Mouse (Mus musculus) spleen, adult 18-20 months (tissue): Measurements from ENCODE around the gene Spata31d1b.
"Not testable (repeated sequence)": the region's sequence is repeated elsewhere in the genome, so short reads cannot be mapped to it uniquely, and the experiment has no call there.

ENCODE experiments used
- DNase-seq, 2 experiments: peaks; one replicate each; pipeline ENCODE4 v3.0.0; 2022; ENCODE audit warnings: mixed read lengths in 2 of 2

Spata31d1b gene

GRCm38 (mm10) chr13:59711984-59712383 is at the start of gene Spata31d1b:
Gene Spata31d1b, plus strand, starts transcription at chr13:59712284.
- not testable (repeated sequence) for DNase-seq

GRCm38 (mm10) chr13:59663939-59664712 is 48.0 kb upstream of the Spata31d1b start:
- DNase-seq = no peak

GRCm38 (mm10) chr13:59667763-59668162 is 44.3 kb upstream of the Spata31d1b start:
- DNase-seq = no peak

- peak; percentile 51 to 55 for DNase-seq
These were observed 43.5 kb upstream of the Spata31d1b start for GRCm38 (mm10) chr13:59668501-59669093.

GRCm38 (mm10) chr13:59669946-59670345 is 42.1 kb upstream of the Spata31d1b start:
- no peak for DNase-seq

GRCm38 (mm10) chr13:59671521-59671920 is 40.6 kb upstream of the Spata31d1b start:
- DNase-seq = no peak

GRCm38 (mm10) chr13:59672248-59672647 is 39.8 kb upstream of the Spata31d1b start:
- no peak for DNase-seq

- DNase-seq = no peak
These were observed 38.5 kb upstream of the Spata31d1b start for GRCm38 (mm10) chr13:59673597-59673996.

- DNase-seq = no peak
These were observed 37.9 kb upstream of the Spata31d1b start for GRCm38 (mm10) chr13:59674215-59674614.

- no peak for DNase-seq
These were observed 37.3 kb upstream of the Spata31d1b start for GRCm38 (mm10) chr13:59674761-59675150.

GRCm38 (mm10) chr13:59675151-59676011 is 36.7 kb upstream of the Spata31d1b start, which contains the start of gene Golm1:
Gene Golm1, minus strand, starts transcription at chr13:59675811.
- peak; percentile 62 to 71 for DNase-seq

- no peak for DNase-seq
These were observed 35.5 kb upstream of the Spata31d1b start for GRCm38 (mm10) chr13:59676316-59677229.

GRCm38 (mm10) chr13:59679306-59679705 is 32.8 kb upstream of the Spata31d1b start:
- no peak for DNase-seq

- no peak for DNase-seq
These were observed 32.2 kb upstream of the Spata31d1b start for GRCm38 (mm10) chr13:59679908-59680307.

GRCm38 (mm10) chr13:59682629-59683028 is 29.5 kb upstream of the Spata31d1b start:
- DNase-seq = no peak

- no peak for DNase-seq
These were observed 26.8 kb upstream of the Spata31d1b start for GRCm38 (mm10) chr13:59685236-59685635.

- no peak for DNase-seq
These were observed 23.7 kb upstream of the Spata31d1b start for GRCm38 (mm10) chr13:59688338-59688770.

- DNase-seq = no peak
These were observed 22.8 kb upstream of the Spata31d1b start for GRCm38 (mm10) chr13:59689313-59689712.

- no peak for DNase-seq
These were observed 22.2 kb upstream of the Spata31d1b start for GRCm38 (mm10) chr13:59689843-59690242.

GRCm38 (mm10) chr13:59690576-59690975 is 21.5 kb upstream of the Spata31d1b start:
- no peak for DNase-seq

- DNase-seq = no peak
These were observed 20.6 kb upstream of the Spata31d1b start for GRCm38 (mm10) chr13:59691478-59691877.

GRCm38 (mm10) chr13:59694008-59694407 is 18.1 kb upstream of the Spata31d1b start, which contains the start of gene 4921517D22Rik:
Gene 4921517D22Rik, minus strand, starts transcription at chr13:59694108.
- no peak for DNase-seq
